Comparison of ENCODE assay signal across 22 mouse cellular contexts in the genomic region with DNA sequence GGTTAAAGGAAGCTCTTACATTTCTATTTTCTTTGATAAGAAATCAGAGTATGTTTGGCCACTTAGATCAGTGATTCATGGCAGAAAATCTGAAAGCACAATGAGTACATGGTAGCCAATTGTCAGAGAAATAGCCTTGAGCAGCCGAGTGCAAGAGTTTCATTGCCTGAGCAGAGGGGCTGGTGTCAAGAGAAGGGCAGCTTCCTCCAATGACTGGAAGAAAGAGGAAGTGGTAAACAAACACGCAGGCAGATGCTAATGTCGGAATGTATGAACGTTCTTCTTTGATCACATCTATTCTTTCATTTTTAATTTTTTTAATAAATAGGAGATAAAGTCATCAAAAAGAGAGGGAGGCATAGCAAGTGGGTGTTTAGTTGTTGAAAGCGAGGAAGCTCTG.
A peak's percentile ranks its signal among the peaks of the same experiment; 100 is the strongest.
DNase-seq lines count a peak whose midpoint lies in the region; ATAC-seq and TF ChIP-seq lines count a peak whose summit lies in the region.
"Had no signal": no experiment of that assay in that cellular context is flagged by ENCODE, and none has a peak within 500 bp of the region (broad histone marks: within the 10 kb centered on the region; RNA-seq: fewer than 3 reads in every experiment).

No protein-coding gene starts in this region.

- no peaks in the 10 kb centered on the region for H3K9me3 ChIP-seq in CH12.LX (replicated peaks; ENCODE audit: low read length)
- H3K9me3 ChIP-seq in embryonic facial prominence, embryonic 10.5 days: no peaks in the 10 kb centered on the region
- H3K9me3 ChIP-seq in forebrain, embryonic 10.5 days: no peaks in the 10 kb centered on the region
- H3K9me3 ChIP-seq: embryonic facial prominence, embryonic 12.5 days; forebrain, embryonic 12.5 days had no signal

- in situ Hi-C loops in CH12.LX (cut with MboI; ENCODE audit: low pct_ligation_motif_present, low pct_unique_long_range_greater_than_20kb, low sequenced_read_pairs): no loop called here

- no peaks in the 10 kb centered on the region for H3K27me3 ChIP-seq in CH12.LX (replicated peaks)
- no peaks in the 10 kb centered on the region for H3K27me3 ChIP-seq in embryonic facial prominence, embryonic 10.5 days (replicated peaks; ENCODE audit: low read depth, poor library complexity, severe bottlenecking)
- H3K27me3 ChIP-seq in forebrain, embryonic 10.5 days (ENCODE audit: poor library complexity, severe bottlenecking): no peaks in the 10 kb centered on the region
- H3K27me3 ChIP-seq: embryonic facial prominence, embryonic 12.5 days; forebrain, embryonic 12.5 days had no signal

- H3K9ac ChIP-seq in CH12.LX (ENCODE audit: insufficient read depth, low read depth): no peak overlapping the region
- H3K9ac ChIP-seq: embryonic facial prominence, embryonic 12.5 days; forebrain, embryonic 12.5 days had no signal

- peaks cover 0 to 6% of the 10 kb centered on the region in 2 experiments; a peak in 2 of 4 replicates for H3K4me1 ChIP-seq in CH12.LX (ENCODE audit: control insufficient read depth in 1 of 2, insufficient read depth in 2 of 2)
- H3K4me1 ChIP-seq in embryonic facial prominence, embryonic 10.5 days: no peaks in the 10 kb centered on the region
- H3K4me1 ChIP-seq in forebrain, embryonic 10.5 days: no peaks in the 10 kb centered on the region
- H3K4me1 ChIP-seq: embryonic facial prominence, embryonic 12.5 days; forebrain, embryonic 12.5 days had no signal

- TF ChIP-seq EP300 in CH12.LX (IDR thresholded peaks at IDR 0.05; ENCODE audit: low read length): 0 out of 2 replicates have a peak, but pooled peaks have one; percentile 21

- no peak for TF ChIP-seq RAD21 in CH12.LX (IDR thresholded peaks at IDR 0.05; ENCODE audit: low read depth, low read length)

- H3K79me2 ChIP-seq in CH12.LX (replicated peaks; ENCODE audit: control insufficient read depth, extremely low read depth, insufficient read depth, poor library complexity, severe bottlenecking): no peaks in the 10 kb centered on the region

- no peak for TF ChIP-seq CTCF in CH12.LX (conservative IDR thresholded peaks at IDR 0.05 in 1 of 2, IDR thresholded peaks at IDR 0.05 in 1 of 2; ENCODE audit: low read depth in 2 of 2, low read length in 2 of 2)

- dilution Hi-C loops in CH12.LX (cut with MboI; ENCODE audit: extremely low pct_ligation_motif_present, extremely low pct_unique_long_range_greater_than_20kb, low sequenced_read_pairs): no loop called here

- H3K36me3 ChIP-seq in CH12.LX (replicated peaks in 1 of 2; ENCODE audit: control insufficient read depth in 1 of 2, insufficient read depth in 1 of 2, low read length in 1 of 2): no peaks in the 10 kb centered on the region
- no peaks in the 10 kb centered on the region for H3K36me3 ChIP-seq in embryonic facial prominence, embryonic 10.5 days (replicated peaks)
- H3K36me3 ChIP-seq in forebrain, embryonic 10.5 days (replicated peaks): no peaks in the 10 kb centered on the region
- H3K36me3 ChIP-seq: embryonic facial prominence, embryonic 12.5 days; forebrain, embryonic 12.5 days had no signal

- no peak overlapping the region for H3K4me3 ChIP-seq in CH12.LX (replicated peaks in 1 of 3; ENCODE audit: low read depth in 2 of 3, low read length in 2 of 3, poor library complexity in 1 of 3)
- H3K4me3 ChIP-seq in embryonic facial prominence, embryonic 10.5 days: no peak overlapping the region
- H3K4me3 ChIP-seq in forebrain, embryonic 10.5 days: no peak overlapping the region
- H3K4me3 ChIP-seq: embryonic facial prominence, embryonic 12.5 days; forebrain, embryonic 12.5 days had no signal

- TF ChIP-seq POLR2A in CH12.LX (IDR thresholded peaks at IDR 0.05; ENCODE audit: low read depth, low read length): no peak

- 84% methylated on average over 5 of the region's 5 CpGs for WGBS in embryonic facial prominence, embryonic 10.5 days
- 85% methylated on average over 5 of the region's 5 CpGs for WGBS in forebrain, embryonic 10.5 days

- DNase-seq in 416B (ENCODE audit: low read depth) (peak; percentile 3), A20 (ENCODE audit: low read depth, low spot score) (peak; percentile 23), CH12.LX (ENCODE audit: extremely low read depth) (peak; percentile 54)
- DNase-seq in urinary bladder, postnatal 4 days (ENCODE audit: low spot score in 2 of 2): no peak
- no peak for DNase-seq in embryonic facial prominence, embryonic 10.5 days (ENCODE audit: low spot score)
- no peak for DNase-seq in forebrain, embryonic 10.5 days (ENCODE audit: extremely low spot score, low spot score)
- no peak for DNase-seq in ovary, adult 18-20 months (ENCODE audit: low spot score)
- DNase-seq: adrenal gland, adult 2 months; adrenal gland, postnatal 10 days; adrenal gland, postnatal 25 days; cerebellum, adult 11-12 months; cerebellum, adult 2 months; cerebellum, adult 9-10 months; cerebellum, postnatal 10 days; cerebellum, postnatal 25 days; embryo, embryonic 11 days had no signal

- no peak overlapping the region for H3K27ac ChIP-seq in CH12.LX (ENCODE audit: insufficient read depth, low read depth)
- no peak overlapping the region for H3K27ac ChIP-seq in embryonic facial prominence, embryonic 10.5 days (replicated peaks)
- H3K27ac ChIP-seq in forebrain, embryonic 10.5 days: no peak overlapping the region
- H3K27ac ChIP-seq: embryonic facial prominence, embryonic 12.5 days; forebrain, embryonic 12.5 days had no signal

- H3K4me2 ChIP-seq in CH12.LX (ENCODE audit: insufficient read depth, low read depth, poor library complexity, severe bottlenecking): peak overlapping the region; percentile 78
- H3K4me2 ChIP-seq: embryonic facial prominence, embryonic 12.5 days; forebrain, embryonic 12.5 days had no signal

- peak; percentile 47; the same call in 1 of the 2 replicates for ATAC-seq in common myeloid progenitor, adult 5-6 weeks (replicated peaks; ENCODE audit: low read depth, poor library complexity, severe bottlenecking)
- ATAC-seq: CD4-positive, CD25-positive, alpha-beta regulatory T cell, adult 4 months; forebrain, embryonic 14.5 days; forebrain, embryonic 16.5 days had no signal

TF ChIP-seq in CH12.LX, 34 proteins besides CTCF, POLR2A, EP300 and RAD21:
- no peak for TF ChIP-seq JUND (conservative IDR thresholded peaks at IDR 0.05; ENCODE audit: low read depth, low read length)
- TF ChIP-seq MAFK (IDR thresholded peaks at IDR 0.05; ENCODE audit: insufficient replicate concordance, low read length): no peak
- no peak for TF ChIP-seq MAZ (IDR thresholded peaks at IDR 0.05; ENCODE audit: low read depth, low read length)
- TF ChIP-seq TBP (conservative IDR thresholded peaks at IDR 0.05; ENCODE audit: low read depth, low read length): no peak

Comparison
In these comparisons a context has a peak if more than half of its experiments do, and no peak if none do; other contexts are left out.
1. DNase-seq: peak in 416B (single experiment), A20 (single experiment) and CH12.LX (single experiment); none in urinary bladder, postnatal 4 days (0 of 2), embryonic facial prominence, embryonic 10.5 days (single experiment), forebrain, embryonic 10.5 days (single experiment) and ovary, adult 18-20 months (single experiment).